Mouse (Mus musculus) liver, postnatal 0 days (tissue): ENCODE measurements around the gene Adarb1. TPM values are rescaled to one million over a fixed set of nuclear protein-coding genes. Genes with fewer than 3 reads are reported as not detected.

ENCODE experiments used
- ATAC-seq: fragments of 200-750 bp; cut with Nextera tagmentation; 2 replicates; pipeline ENCODE4 v1.8.0; 2017; ENCODE audit warnings: mild to moderate bottlenecking, moderate library complexity
- DNase-seq: peaks from one replicate; pipeline ENCODE4 v3.0.0-alpha.2; 2016
- H3K27ac ChIP-seq: fragments of 300-500 bp; sonication (generic); 2 replicates; pipeline ENCODE4 v1.5.1; 2014; ENCODE audit warnings: antibody characterized with exemption, moderate library complexity, mild to moderate bottlenecking, low read depth
- H3K27me3 ChIP-seq: fragments of 300-500 bp; sonication (generic); 2 replicates; pipeline ENCODE4 v1.6.1; 2014; ENCODE audit warnings: low read length, control low read depth, mixed read lengths; ENCODE audit not compliant: insufficient read depth
- H3K36me3 ChIP-seq: fragments of 300-500 bp; sonication (generic); replicated peaks from 2 replicates; pipeline ENCODE4 v1.6.1; 2014; ENCODE audit warnings: mild to moderate bottlenecking, control low read depth, low read length, moderate library complexity, mixed read lengths; ENCODE audit not compliant: insufficient read depth
- H3K4me1 ChIP-seq: fragments of 300-500 bp; sonication (generic); 2 replicates; pipeline ENCODE4 v1.6.1; 2014; ENCODE audit warnings: antibody characterized with exemption, mild to moderate bottlenecking, control low read depth; ENCODE audit not compliant: insufficient read depth
- H3K4me2 ChIP-seq: fragments of 300-500 bp; sonication (generic); 2 replicates; pipeline ENCODE4 v1.6.1; 2014; ENCODE audit warnings: low read depth, mild to moderate bottlenecking, low read length, moderate library complexity, mixed read lengths
- H3K4me3 ChIP-seq: fragments of 300-500 bp; sonication (generic); 2 replicates; pipeline ENCODE4 v1.5.1; 2014; ENCODE audit warnings: low read depth, low read length
- H3K9ac ChIP-seq: fragments of 300-500 bp; sonication (generic); replicated peaks from 2 replicates; pipeline ENCODE4 v1.6.1; 2014; ENCODE audit warnings: mild to moderate bottlenecking, moderate library complexity
- H3K9me3 ChIP-seq: fragments of 300-500 bp; sonication (generic); 2 replicates; pipeline ENCODE4 v1.6.1; 2016; ENCODE audit warnings: mild to moderate bottlenecking, control low read depth, low read length, mixed read lengths
- CTCF ChIP-seq: sonication (generic); IDR thresholded peaks from 2 replicates; pipeline ENCODE4 v1.5.1; 2016; ENCODE audit warnings: antibody characterized with exemption, low read depth
- EP300 ChIP-seq: IDR thresholded peaks from 2 replicates; pipeline ENCODE4 v1.6.1; 2016; ENCODE audit warnings: antibody characterized with exemption, low read depth, mild to moderate bottlenecking
- WGBS: fragments of 180-500 bp; shearing (Covaris S2); extraction: QIAGEN DNeasy Blood & Tissue Kit; methylation state at CpG from one replicate; pipeline ENCODE4 v1.1.7; 2014; ENCODE audit not compliant: insufficient replicate concordance; 5-methylcytosine and 5-hydroxymethylcytosine counted together
- polyA plus RNA-seq: library from polyadenylated mRNA; unstranded; fragments of >200 nt; fragmentation: Nextera tagmentation; extraction: Ambion mirVana; gene quantifications from 2 replicates; pipeline ENCODE4 v1.2.1, GENCODE M21; 2015

Gene Adarb1
- polyA plus RNA-seq, 1 experiment from 2014 or later, result 1.8 TPM

DNA sequence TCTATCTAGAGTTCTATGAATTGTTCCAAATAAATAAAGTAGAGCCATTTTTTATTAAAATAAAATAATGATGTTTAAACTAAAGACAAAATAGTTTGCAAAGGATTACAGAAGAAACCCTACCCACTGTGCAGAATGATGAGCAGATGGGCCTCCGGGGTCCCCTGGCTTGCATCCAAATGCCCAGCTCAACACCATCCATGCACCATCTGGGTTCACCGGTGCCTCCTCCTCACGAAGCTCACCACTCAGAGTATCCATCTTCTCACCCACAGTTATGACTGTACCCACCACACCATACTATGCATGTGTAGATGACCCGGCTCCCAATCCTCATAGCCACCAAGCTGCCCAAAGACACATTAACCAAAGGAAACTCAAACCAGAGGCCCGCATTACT, 18.1 kb downstream of the Adarb1 start:
- Histone ChIP-seq H3K4me1 (peaks cover 13% of the 10 kb centered on the region), H3K27ac (no peak overlapping the region), H3K27me3 (no peaks in the 10 kb centered on the region), H3K36me3 (no peaks in the 10 kb centered on the region), H3K4me2 (no peak overlapping the region), H3K9ac (no peak overlapping the region), H3K4me3 (no peak overlapping the region), H3K9me3 (no peaks in the 10 kb centered on the region)
- WGBS, result 77% methylated on average over 5 of the region's 5 CpGs
- no peak for ATAC-seq
- DNase-seq, result no peak
- no peak for TF ChIP-seq CTCF
- TF ChIP-seq EP300, result no peak

DNA sequence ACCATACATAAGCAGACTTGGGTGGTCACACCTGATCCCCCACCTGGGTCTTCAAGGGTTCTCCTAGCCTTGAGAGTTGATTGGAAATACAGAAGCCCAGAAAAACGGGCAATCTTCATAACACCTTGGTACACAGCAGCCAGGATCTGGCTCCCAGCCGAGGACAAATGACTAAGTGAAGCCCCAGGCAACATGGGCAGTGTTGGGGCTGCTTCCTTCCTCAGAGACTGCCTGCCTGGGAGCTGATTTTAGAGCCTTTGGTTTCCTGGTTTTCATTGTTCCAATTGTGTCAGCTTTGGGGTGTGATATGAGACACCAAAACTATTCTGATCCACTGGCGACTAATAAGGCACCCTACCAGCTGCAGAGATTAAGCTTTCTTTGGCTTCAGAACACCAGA, 20.0 kb downstream of the Adarb1 start:
- TF ChIP-seq EP300 (no peak), CTCF (no peak)
- ATAC-seq (no peak), DNase-seq (peak; percentile 20)
- H3K36me3 ChIP-seq, result no peaks in the 10 kb centered on the region
- H3K9ac ChIP-seq, result no peak overlapping the region
- H3K4me3 ChIP-seq, result no peak overlapping the region
- peaks cover 13% of the 10 kb centered on the region for H3K4me1 ChIP-seq
- no peaks in the 10 kb centered on the region for H3K27me3 ChIP-seq
- no peak overlapping the region for H3K4me2 ChIP-seq
- 38% methylated on average over 3 of the region's 3 CpGs for WGBS
- no peaks in the 10 kb centered on the region for H3K9me3 ChIP-seq
- H3K27ac ChIP-seq, result peak overlapping the region; percentile 22; the same call in 1 of the 2 replicates

DNA sequence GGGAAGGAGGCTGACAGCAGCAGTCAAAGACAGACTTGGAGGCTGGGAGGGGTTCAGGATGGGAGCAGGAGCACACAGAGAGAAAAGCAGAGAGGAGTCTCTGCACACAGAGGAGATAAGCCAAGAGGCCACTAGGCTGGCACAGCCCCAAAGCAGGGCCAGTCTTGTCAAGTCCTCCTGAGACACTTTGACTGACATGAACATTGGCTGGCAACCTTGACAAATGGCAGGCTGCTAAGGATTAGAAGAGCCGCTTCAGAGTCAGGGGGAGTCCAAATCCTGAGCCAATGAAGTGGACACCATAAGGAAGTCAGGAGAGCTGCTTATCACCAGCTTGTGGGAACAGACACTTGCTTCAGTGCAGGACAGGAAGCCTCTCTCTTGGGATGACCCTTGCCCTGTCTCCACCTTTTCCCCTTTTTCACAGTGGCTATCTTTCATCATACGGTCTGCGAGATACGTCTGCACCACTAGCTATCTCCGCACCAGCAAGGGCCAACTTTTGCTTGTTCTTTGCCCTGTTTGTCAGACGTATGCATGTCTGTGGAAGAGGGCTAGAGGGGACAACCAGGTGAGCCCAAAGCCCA, 20.9 kb downstream of the Adarb1 start:
- no peak overlapping the region for H3K4me3 ChIP-seq
- no peaks in the 10 kb centered on the region for H3K27me3 ChIP-seq

DNA sequence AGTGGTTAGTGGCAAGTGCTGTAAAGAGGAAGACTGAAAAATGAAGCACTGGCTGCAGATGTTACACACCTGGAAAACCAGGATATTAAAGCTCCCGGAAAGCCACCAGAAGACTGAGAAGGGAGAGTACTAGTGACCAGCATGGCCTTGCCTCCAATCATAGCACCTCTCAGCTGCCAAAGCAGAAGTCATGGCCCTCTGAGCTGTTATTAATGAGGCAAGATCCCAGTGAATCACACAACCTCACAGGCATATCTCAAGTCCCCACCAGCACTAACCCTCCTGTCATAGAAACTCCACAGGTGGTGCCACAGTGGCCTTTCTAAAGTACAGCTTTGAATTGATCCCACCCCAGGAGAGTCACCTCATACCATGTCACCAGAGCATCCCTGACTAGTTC, 22.1 kb downstream of the Adarb1 start:
- H3K9ac ChIP-seq, result no peak overlapping the region
- no peak for ATAC-seq
- WGBS, result 79% methylated on average over 1 of the region's 1 CpGs

More for the DNA sequence above, 20.9 kb downstream of the Adarb1 start:
- TF ChIP-seq CTCF, result no peak
- no peak for DNase-seq
- H3K9me3 ChIP-seq, result no peaks in the 10 kb centered on the region
- no peak; the same call in 1 of the 2 replicates for ATAC-seq
- H3K9ac ChIP-seq, result no peak overlapping the region
- H3K27ac ChIP-seq, result no peak overlapping the region
- WGBS, result 52% methylated on average over 6 of the region's 6 CpGs
- H3K4me2 ChIP-seq, result no peak overlapping the region
- H3K4me1 ChIP-seq, result peaks cover 13% of the 10 kb centered on the region
- H3K36me3 ChIP-seq, result no peaks in the 10 kb centered on the region

DNA sequence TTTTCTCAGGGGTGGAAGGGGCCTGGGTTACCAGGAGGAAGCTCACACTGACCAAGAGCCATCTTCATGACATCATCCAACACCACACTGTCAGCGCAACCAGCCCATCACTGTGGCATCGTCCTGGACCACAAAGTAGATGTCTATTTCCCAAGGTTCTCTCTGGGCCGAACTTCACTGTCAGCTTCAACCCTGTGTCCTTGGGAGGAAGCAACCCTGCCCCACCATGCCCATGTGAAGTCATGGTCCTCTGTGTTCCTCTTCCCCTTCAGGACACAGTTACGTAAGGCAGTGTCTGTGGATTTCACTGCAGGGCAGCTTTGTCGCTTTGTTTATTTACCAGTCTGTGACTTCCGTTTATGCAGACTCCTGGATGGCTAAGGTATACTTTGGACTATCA, 27.0 kb downstream of the Adarb1 start:
- Histone ChIP-seq H3K4me1 (no peaks in the 10 kb centered on the region), H3K27me3 (no peaks in the 10 kb centered on the region), H3K9ac (no peak overlapping the region), H3K4me3 (no peak overlapping the region), H3K9me3 (no peaks in the 10 kb centered on the region), H3K36me3 (no peaks in the 10 kb centered on the region), H3K27ac (no peak overlapping the region), H3K4me2 (no peak overlapping the region)
- DNase-seq (no peak), ATAC-seq (no peak)
- WGBS, result 67% methylated on average over 6 of the region's 6 CpGs
- TF ChIP-seq CTCF, result no peak
- TF ChIP-seq EP300, result no peak

More for the DNA sequence above, 22.1 kb downstream of the Adarb1 start:
- Histone ChIP-seq H3K4me1 (peaks cover 9% of the 10 kb centered on the region), H3K4me2 (no peak overlapping the region), H3K27ac (no peak overlapping the region), H3K4me3 (no peak overlapping the region), H3K36me3 (no peaks in the 10 kb centered on the region), H3K27me3 (no peaks in the 10 kb centered on the region), H3K9me3 (no peaks in the 10 kb centered on the region)
- TF ChIP-seq EP300 (no peak), CTCF (no peak)
- no peak for DNase-seq

DNA sequence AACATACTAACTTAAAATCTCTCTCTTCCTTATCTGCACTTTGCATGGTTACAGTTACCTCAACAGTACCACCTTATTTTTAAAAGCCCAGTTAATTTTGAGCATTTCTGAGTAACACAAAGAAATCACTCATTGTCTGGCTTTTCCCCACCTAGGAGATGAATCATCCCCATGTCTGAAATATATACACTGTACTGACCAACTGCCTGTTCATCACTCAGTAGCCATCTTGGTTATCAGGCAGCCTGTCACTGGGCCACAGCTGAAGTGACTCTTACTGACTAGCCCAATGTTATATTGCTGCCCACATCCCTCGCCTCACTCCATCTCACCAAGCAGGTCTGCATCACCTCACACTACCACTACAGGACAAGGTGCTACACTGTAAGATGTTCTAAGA, 30.5 kb downstream of the Adarb1 start:
- Histone ChIP-seq H3K9ac (no peak overlapping the region), H3K9me3 (no peaks in the 10 kb centered on the region), H3K27ac (no peak overlapping the region), H3K27me3 (no peaks in the 10 kb centered on the region), H3K36me3 (no peaks in the 10 kb centered on the region), H3K4me2 (no peak overlapping the region), H3K4me1 (no peaks in the 10 kb centered on the region), H3K4me3 (no peak overlapping the region)
- WGBS, result 67% methylated on average over 1 of the region's 1 CpGs
- DNase-seq, result no peak
- no peak for TF ChIP-seq EP300
- no peak for TF ChIP-seq CTCF
- no peak for ATAC-seq

DNA sequence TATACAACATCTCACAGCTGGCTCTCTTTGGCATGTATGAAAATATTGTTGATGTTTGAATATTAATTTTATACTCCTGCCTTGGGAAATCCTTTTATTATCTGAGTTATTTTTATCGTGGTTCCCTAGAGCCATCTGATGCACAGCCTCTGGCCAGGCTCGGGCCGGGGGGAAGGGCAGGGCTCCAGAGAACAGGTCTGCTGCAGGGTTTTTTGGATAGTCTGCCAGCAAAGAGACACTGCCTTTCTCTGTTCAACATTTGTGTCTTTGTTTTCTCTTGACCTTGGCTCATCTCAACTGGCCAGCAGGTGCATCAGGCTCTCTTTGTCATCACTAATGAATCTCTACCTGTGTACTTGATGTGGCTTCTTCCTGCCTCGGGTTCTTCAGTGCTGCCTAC, 32.3 kb downstream of the Adarb1 start:
- no peak overlapping the region for H3K4me3 ChIP-seq
- H3K9me3 ChIP-seq, result no peaks in the 10 kb centered on the region
- H3K27ac ChIP-seq, result no peak overlapping the region
- no peaks in the 10 kb centered on the region for H3K27me3 ChIP-seq
- no peak for ATAC-seq
- TF ChIP-seq CTCF, result no peak
- TF ChIP-seq EP300, result no peak
- no peak for DNase-seq
- H3K36me3 ChIP-seq, result no peaks in the 10 kb centered on the region
- H3K4me2 ChIP-seq, result no peak overlapping the region
- no peaks in the 10 kb centered on the region for H3K4me1 ChIP-seq
- 76% methylated on average over 4 of the region's 4 CpGs for WGBS
- H3K9ac ChIP-seq, result no peak overlapping the region
